Mouse (Mus musculus) adrenal gland, adult 8-10 months (tissue): Measurements from ENCODE around the gene Ank2. TPM values are rescaled to one million over a fixed set of nuclear protein-coding genes. Genes with fewer than 3 reads are reported as not detected.
"Not testable (repeated sequence)": the region's sequence is repeated elsewhere in the genome, so short reads cannot be mapped to it uniquely, and the experiment has no call there.

Experiments used
- DNase-seq: peaks from one replicate; pipeline ENCODE4 v3.0.0; 2022
- total RNA-seq, 4 experiments: library from RNA; stranded (reverse); gene quantifications; 2 replicates each; pipeline ENCODE4 v1.2.4; 2022

Gene Ank2
- total RNA-seq, 4 experiments from 2014 or later: 42.5 to 55.4 (median 46.6) TPM

DNA sequence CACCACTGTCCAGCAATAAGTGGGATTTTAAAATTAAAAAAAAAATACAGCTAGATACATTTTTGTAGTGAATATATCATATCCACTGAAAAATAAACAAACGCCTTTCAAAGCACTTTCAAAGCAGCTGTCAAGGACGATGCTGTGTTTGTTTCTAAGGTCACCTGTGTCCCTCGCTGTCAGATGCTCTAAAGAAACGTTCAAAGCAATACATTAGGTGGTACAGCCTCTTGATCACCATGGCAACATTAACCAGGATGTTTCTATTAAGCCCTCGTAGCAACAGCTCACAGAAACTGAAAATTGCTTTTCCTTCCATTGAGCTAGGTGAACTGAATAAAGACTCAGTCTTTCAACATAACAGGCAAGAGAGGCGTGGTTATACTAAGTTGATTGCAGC lies 17.5 kb downstream of the Ank2 start:
- DNase-seq: no peak

DNA sequence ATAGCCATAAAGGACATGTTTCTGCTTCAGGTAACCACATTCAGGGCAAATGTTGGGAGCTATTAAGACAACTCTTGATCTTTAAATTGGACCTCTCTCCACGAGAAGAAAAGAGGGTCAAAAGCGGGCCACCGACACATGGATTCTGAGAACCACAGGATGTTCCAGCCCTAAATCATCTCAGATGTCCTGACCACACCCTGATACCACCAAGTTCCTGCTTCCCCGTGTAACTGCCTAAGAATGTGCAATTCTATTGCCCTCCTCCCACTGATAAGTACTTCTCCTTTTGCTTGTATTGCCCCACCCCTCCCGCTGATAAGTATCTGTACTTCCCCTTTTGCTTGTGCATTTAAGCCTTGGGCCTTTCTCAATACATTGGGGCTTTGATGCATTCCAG lies 18.8 kb downstream of the Ank2 start:
- not testable (repeated sequence) for DNase-seq

DNA sequence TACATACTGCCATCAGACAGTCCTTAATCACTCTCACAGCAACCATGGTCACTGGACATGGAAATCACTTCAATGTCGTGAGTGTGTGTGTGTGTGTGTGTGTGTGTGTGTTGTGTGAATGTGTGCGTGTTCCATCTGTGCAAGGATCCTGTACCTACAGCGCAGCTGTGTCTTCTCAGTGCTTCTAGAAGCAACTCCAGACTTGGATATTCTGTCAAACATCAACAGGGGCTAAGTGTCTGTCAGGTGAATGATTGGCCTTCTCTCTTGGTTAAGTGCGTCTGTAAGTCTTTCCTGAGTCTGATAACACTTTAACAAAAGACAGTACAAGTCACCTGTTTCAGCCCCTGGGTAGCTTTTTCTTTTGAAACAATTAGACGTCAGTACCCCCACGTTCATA lies 25.0 kb downstream of the Ank2 start:
- no peak for DNase-seq

DNA sequence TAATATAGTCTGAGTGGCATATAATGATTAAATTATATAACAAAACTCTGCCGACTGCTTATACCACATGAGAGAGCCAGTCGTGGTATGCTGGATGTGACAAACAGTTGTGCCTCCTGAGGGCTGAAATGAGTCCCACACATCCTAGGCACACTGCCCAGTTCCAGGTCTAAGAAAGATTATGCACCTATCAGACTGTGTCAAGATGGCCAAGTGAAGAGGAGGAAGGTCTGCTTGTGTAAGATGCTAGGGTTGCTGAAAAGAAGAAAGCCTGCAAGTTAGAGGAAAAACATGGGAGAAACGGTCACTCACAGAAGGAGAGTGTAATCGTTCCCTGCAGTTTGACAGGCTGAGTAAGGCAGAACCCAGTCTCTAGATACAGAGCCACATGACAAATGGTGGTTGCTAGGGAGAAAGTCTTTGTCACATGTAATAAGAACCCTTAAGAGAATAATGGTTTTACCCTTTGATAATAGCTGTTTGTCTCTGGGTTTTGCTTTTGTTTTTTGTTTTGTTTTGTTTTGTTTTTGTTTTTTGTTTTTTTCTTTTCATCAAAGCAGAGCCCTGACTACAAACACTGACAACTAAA lies 29.9 kb downstream of the Ank2 start:
- no peak for DNase-seq

DNA sequence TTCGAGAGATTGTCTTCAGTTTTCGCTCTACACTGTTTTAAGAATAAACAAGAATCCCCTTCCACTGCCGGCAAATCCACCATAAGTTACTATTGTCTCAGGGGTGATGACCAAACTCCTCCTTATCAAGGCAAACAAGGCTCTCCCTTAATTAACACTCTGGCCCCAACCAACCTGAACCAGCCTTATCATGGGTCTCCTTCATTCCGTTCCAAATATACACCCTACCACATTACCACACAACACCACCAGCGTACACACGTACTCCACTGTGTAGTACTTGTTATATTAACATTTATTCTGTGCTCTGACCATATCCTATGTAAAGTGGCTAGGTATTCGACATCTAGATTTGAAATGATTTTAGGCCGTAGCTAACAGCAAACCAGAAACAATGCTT lies 30.6 kb downstream of the Ank2 start:
- DNase-seq: no peak

DNA sequence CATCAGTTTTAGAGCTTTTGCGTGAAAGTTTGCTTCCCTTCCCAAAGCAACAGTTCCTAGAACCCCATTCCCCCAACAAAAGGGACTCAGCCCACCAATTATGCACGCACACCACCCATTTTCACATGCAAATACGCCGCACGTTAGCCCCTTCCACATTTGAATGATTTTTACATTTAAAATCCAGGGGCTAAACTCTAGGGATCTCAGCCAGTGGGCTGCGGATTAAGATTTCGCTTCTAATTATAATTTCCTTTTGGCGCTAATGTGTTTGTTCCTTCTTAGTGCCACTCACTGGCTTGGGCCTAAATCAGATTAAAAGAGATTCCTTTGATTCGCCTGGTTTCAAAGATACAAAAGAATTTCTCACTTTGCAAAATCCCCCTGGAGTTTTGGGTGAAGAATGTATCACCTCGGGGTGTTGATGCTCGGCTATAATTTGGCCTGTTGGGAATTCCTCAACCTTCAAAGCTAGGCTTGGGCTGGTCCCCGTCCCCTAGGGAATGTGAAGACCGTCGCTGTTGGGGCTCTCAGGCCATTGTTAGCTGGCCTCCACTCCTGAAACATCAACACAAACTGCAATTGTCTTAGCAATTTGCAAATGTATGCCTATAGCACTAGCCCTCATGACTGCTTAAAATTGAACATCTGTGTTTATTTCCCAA lies 35.2 kb downstream of the Ank2 start:
- no peak for DNase-seq

DNA sequence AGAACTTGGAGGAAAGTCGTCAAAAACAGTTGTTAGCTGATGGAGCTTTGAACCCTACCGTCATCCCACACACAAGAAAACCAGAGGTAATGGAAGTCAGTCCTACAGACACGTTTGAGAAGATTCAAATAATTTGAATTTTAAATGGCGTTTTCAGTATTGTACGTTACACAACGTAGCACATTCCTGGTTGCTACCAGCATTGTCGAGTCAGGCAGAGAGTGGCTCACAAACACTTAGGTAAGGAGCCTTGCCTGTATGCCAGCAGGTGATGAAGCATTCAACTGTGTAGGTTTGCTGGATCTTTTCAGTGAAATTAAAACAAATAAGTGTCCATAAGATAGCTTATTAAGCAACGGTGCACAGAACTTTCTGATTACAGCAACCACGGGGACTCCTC lies 36.0 kb downstream of the Ank2 start:
- DNase-seq: no peak

DNA sequence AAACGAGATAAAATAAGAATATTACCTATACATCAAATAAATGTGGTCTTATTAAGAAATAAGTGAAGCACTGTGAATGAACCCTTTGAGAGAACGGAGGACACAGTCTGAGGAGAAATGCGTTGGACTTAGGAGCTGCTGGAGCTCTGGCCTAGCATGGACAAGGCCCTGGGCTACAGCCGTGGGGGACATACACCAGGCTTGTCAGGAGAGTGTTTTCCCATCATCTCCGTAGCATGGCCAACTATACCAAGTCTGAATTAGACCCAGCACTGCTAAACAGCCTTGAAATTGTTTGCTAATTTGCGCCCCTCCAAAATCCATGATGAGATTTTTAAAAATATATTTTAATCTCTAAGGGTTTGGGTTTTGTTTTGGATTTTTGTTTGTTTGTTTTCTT lies 36.7 kb downstream of the Ank2 start:
- DNase-seq: no peak

DNA sequence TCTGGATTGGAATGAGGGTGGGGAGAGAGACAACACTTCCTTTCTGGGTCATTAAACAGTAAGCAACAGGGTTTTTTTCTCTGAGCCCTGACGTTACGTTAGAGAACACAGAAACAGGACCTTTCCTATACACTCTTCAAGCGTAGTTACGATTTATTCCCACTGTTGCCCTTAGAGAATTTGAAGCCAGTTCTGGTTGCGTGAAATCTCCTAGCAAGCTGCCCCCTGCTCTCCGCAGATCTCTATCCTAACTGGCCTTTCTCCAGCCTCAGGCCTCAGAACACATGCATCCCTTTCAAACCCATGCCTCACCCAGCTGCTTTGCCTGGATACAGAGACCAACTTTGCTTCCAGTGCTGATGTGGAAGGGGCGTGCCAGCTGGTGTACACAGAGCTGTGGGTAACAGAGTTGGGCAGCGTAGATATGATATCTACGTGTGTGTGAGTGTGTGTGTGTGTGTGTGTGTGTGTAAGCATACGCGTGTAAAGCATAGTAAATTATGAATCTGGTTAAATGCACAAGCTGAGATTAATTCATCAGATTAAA lies 38.2 kb downstream of the Ank2 start:
- no peak for DNase-seq

DNA sequence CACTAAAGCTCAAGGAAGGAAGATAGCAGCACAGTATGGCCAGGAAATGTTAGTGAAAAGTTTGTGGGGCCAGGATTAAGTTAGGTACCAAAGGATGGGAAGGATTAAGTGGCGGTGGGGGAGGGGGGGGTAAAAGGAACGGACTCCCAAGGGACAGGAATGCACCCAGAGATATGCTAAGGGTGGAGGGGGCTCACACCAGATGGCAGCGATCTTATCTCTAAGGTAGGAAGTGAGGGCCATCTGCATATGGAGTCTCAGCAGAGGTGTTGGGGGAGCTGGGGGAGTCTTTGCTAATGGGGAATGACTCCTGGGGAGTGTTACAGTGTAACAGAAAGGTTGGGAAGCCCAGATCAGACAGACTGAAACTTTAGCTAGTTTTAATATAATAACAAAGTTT lies 39.3 kb downstream of the Ank2 start:
- no peak for DNase-seq

DNA sequence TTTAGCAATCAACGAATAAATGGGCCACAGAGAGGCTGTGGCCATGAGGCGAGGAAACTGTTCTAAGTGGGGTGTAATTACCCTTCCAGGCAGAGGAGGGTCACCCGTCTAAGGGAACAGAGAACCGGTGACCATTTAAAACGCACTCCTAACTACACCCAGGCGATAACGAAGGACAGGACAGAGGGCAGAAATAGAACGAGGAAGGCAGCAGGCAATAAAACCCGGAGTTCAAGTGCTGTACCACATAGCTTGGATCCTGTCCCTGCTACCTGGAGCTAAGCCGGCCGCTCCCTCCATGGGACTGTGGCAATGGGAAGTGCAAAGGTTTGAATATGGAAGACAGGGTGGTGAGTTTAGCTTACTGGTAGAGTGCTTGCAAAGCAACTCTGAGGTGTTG lies 40.2 kb downstream of the Ank2 start:
- DNase-seq: no peak

DNA sequence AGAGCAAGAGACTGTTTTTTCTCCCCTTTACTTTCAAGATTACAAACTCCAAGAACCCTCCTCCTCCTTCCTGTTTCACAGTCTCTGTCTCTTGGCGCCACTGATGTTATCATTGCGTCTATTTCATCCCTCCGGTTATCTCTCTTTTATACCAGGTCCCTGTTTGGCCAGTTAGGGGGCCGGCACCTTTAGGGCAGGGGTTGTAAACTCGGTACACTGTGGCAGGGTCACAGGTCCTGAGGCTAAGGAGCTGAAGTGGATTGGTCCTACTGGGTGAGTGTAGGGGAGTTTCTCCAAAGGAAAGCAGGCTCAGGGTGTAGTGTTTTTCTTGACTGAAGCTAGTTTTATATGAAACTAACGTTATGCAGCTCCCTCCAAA lies 40.7 kb downstream of the Ank2 start:
- DNase-seq: no peak

DNA sequence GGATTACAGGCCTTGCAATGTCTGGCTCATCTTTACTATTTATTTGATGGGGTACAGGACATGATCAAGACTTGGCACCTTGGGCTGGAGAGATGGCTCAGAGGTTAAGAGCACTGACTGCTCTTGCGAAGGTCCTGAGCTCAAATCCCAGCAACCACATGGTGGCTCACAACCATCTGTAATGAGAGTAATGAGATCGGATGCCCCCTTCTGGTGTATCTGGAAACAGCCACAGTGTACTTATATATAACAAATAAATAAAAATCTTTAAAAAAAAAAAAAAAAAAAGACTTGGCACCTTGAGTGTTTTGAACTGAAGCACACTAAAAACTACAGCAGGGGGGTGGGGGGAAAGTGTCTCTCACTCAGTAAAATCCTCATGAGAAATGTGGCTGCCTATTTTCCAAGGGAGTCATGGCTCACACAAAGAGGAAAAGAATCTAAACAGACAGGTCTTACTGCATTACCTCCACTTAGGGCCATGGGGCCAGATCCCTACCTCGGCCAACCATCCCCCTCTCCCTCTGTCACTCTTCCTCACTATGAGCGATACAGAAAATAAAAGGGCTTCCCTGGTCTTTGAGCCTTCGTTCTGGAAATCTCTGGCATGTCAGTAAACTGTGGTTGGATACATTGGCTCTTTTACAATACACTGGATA lies 41.3 kb downstream of the Ank2 start:
- DNase-seq: no peak

DNA sequence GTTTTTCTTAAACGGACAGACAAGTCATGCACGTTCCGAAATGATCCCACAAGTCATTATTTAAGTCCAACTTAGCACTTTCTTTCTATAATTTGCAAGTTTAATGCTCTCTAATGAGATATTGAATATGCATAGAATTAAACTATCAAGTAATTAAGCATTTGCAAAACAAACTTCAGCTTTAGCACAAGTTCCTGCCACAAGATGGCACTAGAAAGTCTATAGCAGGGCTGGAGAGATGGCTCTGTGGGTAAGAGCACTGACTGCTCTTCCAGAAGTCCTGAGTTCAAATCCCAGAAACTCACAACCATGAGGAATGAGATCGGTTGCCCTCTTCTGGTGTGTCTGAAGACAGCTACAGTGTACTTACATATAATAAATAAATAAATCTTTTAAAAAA lies 45.4 kb downstream of the Ank2 start:
- no peak for DNase-seq

DNA sequence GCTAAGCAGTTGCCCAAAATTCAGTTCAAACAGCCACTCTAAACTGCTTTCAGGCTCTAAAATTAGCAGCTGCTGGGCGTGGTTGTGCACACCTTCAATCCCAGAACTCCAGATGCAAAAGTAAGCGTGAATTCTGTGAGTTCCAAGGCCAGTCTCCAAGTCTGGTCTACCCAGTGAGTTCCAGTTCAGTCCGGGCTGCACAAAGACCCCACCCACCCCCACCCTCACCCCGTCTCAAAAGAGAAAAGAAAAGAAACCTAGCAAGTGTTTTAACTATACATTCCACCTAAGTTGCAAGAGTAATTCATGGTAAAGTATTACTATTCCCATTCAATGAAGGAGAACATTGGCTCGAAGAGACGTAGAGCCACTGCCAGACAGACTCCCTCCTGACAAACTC lies 45.9 kb downstream of the Ank2 start:
- no peak for DNase-seq

DNA sequence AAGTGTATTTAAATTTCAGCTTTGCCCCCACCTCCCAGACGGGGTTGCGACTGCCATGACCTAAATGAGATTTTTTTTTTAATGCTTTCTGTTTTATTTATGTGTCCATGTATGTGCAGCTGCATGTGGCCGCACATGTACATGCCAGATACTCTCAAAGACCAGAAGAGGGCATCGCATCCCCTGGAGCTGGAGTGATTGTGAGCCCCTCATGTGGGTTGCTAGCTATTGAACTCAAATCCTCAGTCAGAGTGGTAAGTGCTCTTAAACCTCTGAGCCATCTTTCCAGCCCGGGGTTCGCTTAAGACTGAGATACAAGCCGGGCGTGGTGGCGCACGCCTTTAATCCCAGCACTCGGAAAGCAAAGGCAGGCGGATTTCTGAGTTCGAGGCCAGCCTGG lies 46.9 kb downstream of the Ank2 start:
- DNase-seq: no peak

DNA sequence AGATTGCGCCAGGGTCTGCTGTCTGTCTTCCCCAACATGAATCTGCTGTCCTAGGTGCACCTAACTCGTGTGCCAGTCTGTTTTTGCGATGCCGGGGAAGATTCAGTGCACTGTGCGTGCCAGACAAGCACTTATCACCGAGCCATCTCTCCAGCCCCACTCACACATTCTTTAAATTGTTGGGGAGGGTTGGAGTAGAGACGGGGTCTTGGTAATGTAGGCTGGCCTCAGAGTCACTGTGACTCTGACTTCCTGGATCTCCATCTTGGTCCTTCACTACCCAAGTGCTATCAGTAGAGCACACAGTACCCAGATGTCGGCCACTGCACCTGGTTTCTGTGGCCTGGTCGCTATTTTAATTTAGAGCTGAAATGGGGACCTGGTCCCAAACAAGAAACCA lies 47.4 kb downstream of the Ank2 start:
- no peak for DNase-seq

DNA sequence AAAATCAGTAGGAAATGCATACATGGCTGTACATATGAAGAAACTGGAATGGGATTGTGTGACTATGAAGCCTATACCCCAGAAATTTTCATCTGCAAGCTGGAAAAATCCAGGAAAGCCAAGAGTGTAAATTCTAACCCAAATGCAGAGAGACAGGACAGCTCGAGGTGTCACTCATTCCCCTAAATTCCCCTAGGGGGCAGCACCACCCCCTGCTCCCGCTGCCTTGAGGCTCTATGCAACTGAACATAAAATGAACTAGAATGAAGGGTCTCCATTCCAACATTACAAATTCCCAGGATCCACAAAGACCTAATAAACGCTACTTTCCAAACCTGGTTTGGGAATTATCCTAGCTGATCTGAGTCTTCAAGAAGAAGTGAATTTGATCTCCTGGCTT lies 48.1 kb downstream of the Ank2 start:
- DNase-seq: no peak

DNA sequence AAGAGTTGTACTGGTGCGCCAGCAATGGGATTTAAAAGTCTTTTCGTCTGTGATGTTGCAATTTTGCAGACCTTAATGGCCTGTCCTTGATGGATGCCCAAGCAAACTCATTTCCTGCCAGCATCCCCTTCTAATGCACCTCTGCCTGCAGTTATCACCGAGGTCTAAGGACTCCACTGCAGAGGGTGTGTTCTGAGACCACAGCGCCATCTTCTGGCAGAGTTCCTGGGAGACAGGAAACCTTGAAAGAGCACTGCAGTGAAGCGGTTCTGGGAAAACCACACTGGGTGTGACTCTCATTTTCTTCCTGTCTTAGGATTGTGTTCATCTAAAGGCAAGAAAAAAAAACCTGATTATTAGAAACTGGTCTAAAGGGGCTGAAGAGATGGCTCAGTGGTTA lies 53.0 kb downstream of the Ank2 start:
- DNase-seq: peak; percentile 50

DNA sequence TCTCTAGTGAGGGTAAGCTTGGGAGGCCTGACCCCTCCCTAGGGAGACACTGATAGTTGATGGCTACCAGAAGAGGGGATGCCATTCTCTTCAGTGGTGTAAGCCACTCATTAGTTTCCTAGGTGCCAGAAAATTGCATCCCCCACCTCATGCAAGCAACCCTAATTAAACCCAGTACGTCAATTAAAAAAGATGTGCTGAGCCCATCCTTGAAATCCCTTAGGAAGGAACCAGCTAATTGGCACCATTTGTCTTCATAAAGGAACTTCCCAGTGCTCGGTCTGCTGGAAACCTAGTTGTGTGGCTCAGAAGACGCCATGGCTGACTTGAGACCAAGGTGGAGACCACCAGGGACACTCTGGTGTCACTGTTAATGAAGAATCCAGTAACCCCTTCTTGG lies 65.9 kb downstream of the Ank2 start:
- no peak for DNase-seq

DNA sequence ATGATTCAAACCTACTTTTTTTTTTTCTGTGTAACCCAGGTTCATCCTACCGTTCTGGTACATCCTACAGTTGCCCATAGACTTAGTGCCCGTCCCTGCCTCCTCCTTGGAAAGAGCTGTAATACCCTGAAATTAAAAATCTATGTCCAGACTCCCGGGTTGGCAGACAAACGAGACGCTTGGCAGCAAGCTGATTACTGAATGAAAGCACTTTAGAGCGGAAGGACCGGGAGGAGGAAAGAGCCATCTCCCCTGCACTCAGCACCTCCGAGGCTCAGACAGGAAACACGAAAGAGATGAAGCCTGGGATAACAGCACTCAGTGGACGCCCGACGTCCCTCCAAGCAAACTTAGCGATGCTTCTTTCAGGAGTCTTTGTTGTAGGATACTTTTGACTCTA lies 69.3 kb downstream of the Ank2 start:
- no peak for DNase-seq

DNA sequence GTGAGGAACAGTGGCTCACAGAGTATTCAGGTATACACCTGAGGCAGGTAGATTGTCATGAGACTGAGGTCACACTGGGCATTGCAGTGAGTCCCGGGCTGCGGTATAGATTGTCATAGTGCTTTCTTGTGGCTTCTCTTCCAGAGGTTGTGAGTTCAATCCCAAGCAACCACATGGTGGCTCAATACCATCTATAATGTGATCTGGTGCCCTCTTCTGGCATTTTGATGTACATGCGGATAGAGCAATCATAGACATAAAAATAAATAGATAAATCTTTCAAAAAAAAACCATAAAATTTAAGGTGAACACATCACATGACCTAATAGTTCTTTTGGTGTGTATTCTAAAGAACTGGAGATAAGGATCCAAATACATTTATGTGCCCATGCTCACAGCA lies 70.6 kb downstream of the Ank2 start:
- no peak for DNase-seq

DNA sequence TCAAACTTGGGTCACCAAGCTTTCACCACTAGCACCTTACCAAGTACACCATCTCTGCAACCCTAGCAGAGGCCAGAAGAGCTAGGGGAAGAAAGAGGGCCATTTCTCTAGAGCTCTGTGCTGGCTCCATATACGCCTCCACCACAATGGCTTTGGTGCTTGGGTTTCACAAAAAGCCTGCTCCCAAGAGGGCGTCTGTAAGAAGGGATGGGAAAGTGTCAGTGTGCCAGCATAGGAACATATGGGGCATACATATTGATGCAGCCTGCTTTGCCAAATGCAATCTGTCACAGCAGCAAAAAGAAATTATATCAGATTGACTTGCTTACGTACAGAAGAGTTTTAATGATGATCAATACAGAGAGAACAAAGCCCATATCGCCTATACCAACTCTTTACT lies 82.2 kb downstream of the Ank2 start:
- no peak for DNase-seq

DNA sequence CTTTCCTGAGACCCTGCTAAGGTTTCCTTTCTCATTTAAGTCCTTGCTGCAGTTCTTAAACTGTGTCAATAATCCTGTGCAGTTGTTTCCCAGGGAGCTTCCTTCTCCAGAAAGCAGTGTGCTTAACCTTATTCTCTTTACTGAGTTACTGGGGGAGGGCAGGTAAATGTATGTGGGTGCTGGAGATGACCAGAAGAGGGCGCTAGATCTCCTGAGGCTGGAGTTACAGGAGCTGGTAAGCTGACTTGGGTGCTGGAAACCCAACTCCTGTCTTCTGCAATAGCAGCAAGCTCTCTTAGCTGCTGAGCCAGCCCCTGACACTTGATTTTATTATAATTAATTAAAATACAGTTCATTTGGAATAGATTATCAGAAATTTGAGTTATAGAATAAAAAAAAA lies 84.7 kb downstream of the Ank2 start:
- DNase-seq: no peak
